Mouse (Mus musculus): ENCODE results near the gene H2-Ob. TPM values are rescaled to one million over a fixed set of nuclear protein-coding genes. Genes with fewer than 3 reads are reported as not detected.

Gene H2-Ob
- polyA plus RNA-seq, 1 experiment, result not detected

DNA sequence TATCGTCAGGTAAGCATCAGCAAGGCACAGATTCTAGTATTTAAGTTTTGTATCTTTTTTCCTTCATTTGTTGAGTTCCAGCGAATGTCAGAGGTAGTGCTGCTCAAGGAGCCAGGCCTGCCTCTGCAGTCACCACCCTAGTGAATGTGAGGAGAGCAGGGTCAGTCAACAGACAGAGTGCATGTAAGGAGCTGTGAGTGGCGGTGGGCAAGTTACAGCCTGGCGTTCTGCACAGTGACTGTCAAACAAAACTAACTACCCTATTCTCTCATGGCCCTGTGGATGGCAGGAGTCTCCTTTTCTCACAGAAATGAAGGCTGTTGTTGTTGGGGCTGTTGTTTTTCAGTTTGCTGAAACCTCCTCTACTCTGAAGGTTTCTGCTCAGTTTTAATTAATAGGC, 46.7 kb downstream of the H2-Ob start:
- Histone ChIP-seq H3K4me1 (ENCODE audit: control insufficient read depth, insufficient read depth, low read length) (no peaks in the 10 kb centered on the region), H3K27ac (ENCODE audit: insufficient read depth, low read depth, low read length) (no peak overlapping the region), H3K4me3 (ENCODE audit: insufficient read depth, low read depth, low read length) (no peak overlapping the region)
- TF ChIP-seq CTCF (IDR thresholded peaks at IDR 0.05; ENCODE audit: insufficient read depth, low read depth, low read length) (no peak), POLR2A (IDR thresholded peaks at IDR 0.05; ENCODE audit: insufficient read depth, low read depth, low read length) (no peak)
- WGBS, result 77% methylated on average over 4 of the region's 4 CpGs

DNA sequence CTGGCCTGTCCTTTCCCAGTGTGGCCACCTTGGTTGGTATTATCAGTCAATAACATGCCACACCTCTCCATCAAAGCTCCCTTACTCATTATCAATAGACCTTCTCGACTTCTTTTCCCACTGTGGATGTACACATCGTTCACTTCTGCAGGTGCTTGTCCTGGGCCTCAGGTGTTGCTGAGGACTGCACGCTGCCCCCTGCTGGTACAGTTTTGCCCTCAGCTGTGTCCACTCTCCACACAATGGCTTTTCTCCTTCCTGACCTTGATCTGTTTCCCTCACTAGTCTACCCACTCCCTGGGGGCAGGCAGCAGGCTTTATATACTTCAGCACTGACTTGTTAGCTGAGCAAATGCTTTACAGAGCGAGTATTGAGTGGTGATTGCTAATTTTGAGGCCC, 47.1 kb downstream of the H2-Ob start:
- WGBS, result 41% methylated on average over 4 of the region's 4 CpGs
- TF ChIP-seq POLR2A (IDR thresholded peaks at IDR 0.05; ENCODE audit: insufficient read depth, low read depth, low read length) (no peak), CTCF (IDR thresholded peaks at IDR 0.05; ENCODE audit: insufficient read depth, low read depth, low read length) (no peak)
- Histone ChIP-seq H3K4me1 (ENCODE audit: control insufficient read depth, insufficient read depth, low read length) (no peaks in the 10 kb centered on the region), H3K27ac (ENCODE audit: insufficient read depth, low read depth, low read length) (no peak overlapping the region), H3K4me3 (ENCODE audit: insufficient read depth, low read depth, low read length) (no peak overlapping the region)

DNA sequence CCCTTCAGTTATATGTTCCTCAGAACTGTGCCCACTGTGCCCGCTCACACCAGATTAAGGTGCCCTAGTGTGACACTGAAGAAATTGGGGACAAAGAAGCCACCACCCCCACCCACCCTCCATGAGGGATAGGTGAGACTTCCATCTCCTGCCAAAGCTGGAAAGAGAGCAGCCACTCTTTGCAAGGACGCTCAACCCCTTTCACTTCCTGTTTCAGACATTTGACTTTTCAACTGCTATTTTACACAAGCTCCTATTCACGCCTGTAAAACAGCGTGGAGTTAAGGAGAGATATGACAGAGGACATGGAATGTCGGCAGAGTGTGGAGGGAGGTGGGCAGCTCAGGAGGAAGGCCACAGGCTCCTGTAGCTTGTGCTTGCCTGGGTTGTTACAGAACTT, 47.8 kb downstream of the H2-Ob start:
- no peak overlapping the region for H3K4me3 ChIP-seq (ENCODE audit: insufficient read depth, low read depth, low read length)
- no peak for TF ChIP-seq POLR2A (IDR thresholded peaks at IDR 0.05; ENCODE audit: insufficient read depth, low read depth, low read length)
- TF ChIP-seq CTCF (IDR thresholded peaks at IDR 0.05; ENCODE audit: insufficient read depth, low read depth, low read length), result no peak
- H3K4me1 ChIP-seq (ENCODE audit: control insufficient read depth, insufficient read depth, low read length), result no peaks in the 10 kb centered on the region
- 89% methylated on average over 5 of the region's 5 CpGs for WGBS
- no peak overlapping the region for H3K27ac ChIP-seq (ENCODE audit: insufficient read depth, low read depth, low read length)

DNA sequence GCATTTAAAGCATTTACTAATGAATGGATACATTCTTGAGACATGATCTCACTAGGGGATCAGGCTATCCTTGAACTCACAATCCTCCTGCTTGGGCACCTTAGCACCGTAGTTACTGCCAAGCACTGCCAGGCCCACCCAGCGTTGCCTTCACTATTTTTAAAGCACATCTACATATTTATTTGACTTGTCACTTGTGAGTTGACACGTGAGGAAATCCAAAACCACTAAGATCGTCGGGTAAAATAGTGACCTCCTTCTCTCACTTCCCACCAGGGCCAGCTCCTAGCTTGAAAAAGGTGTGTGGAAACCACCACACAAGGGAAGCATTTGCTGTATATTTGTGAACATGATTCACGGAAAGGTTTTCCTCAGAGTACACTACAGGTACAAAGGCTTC, 48.3 kb downstream of the H2-Ob start:
- 74% methylated on average over 6 of the region's 6 CpGs for WGBS
- H3K4me3 ChIP-seq (ENCODE audit: insufficient read depth, low read depth, low read length), result no peak overlapping the region
- TF ChIP-seq POLR2A (IDR thresholded peaks at IDR 0.05; ENCODE audit: insufficient read depth, low read depth, low read length) (no peak), CTCF (IDR thresholded peaks at IDR 0.05; ENCODE audit: insufficient read depth, low read depth, low read length) (no peak)
- H3K27ac ChIP-seq (ENCODE audit: insufficient read depth, low read depth, low read length), result no peak overlapping the region
- no peaks in the 10 kb centered on the region for H3K4me1 ChIP-seq (ENCODE audit: control insufficient read depth, insufficient read depth, low read length)

DNA sequence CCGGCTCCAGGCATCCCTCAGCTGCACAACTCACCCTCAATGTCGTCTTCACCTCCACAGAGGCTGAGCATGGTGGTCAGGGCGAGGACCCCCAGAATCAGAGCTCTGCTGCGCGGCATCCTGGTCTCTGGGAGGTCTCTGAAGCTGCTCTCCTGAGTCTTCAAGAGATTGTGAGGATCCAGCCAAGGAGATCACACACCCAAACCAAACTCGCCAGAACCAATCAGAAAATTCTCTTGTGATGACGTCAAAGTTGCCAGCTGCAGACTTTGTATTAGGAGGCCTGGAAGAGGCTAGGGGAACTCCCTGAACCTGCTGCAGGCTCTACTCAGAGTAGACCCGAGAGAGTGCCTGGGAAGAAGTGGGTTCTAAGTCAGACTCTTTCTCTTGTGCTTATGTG, 48.9 kb downstream of the H2-Ob start, which contains the start of gene H2-Aa:
Gene H2-Aa (minus strand): TSS at position 176 of the 400 bp plus-strand sequence.
- TF ChIP-seq POLR2A (IDR thresholded peaks at IDR 0.05; ENCODE audit: insufficient read depth, low read depth, low read length) (no peak), CTCF (IDR thresholded peaks at IDR 0.05; ENCODE audit: insufficient read depth, low read depth, low read length) (no peak)
- WGBS, result 20% methylated on average over 8 of the region's 8 CpGs
- H3K4me1 ChIP-seq (ENCODE audit: control insufficient read depth, insufficient read depth, low read length), result no peaks in the 10 kb centered on the region
- no peak within 1 kb of the TSS for H3K27ac ChIP-seq (ENCODE audit: insufficient read depth, low read depth, low read length)
- H3K4me3 ChIP-seq (ENCODE audit: insufficient read depth, low read depth, low read length), result no peak within 1 kb of the TSS

DNA sequence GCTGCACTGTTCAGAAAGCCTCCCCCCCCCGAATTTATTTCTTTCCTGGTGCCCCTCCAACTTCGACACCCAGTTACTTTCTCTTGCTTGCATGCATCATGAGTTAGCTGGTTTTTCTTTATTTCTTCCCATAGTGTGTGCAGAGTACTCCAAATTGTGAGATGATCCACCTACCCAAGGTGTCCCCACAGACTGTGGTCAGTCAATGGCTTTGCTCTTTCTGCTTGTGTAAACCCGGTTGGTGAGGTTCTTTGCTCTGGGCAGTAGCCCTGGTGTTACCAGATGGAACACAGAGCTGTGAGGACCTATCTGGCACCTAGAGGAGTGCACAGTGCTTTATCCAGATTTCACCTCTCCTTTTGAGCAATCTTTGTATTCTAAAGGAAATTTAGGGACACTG, 49.4 kb downstream of the H2-Ob start:
- H3K27ac ChIP-seq (ENCODE audit: insufficient read depth, low read depth, low read length), result no peak overlapping the region
- no peaks in the 10 kb centered on the region for H3K4me1 ChIP-seq (ENCODE audit: control insufficient read depth, insufficient read depth, low read length)
- TF ChIP-seq CTCF (IDR thresholded peaks at IDR 0.05; ENCODE audit: insufficient read depth, low read depth, low read length), result no peak
- H3K4me3 ChIP-seq (ENCODE audit: insufficient read depth, low read depth, low read length), result no peak overlapping the region
- 62% methylated on average over 3 of the region's 3 CpGs for WGBS

DNA sequence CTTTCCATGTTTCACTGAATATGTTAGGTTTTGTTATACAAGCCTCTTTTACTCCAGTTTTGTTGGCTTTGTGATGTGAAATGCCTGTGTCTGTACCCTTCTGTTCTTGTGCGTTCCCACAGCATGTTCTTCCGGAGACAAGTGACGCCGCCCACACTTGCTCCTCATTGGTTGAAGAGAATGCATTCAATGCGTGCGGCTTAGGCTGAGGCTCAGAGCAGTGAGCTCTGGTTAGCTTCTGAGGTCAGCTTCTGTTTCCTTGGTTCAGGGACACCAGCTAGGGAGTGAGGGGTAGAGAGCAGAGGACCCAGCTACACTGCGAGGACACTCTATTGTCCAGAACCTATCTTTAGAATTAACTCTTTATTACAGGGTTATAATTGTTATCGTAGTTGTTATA, 52.9 kb downstream of the H2-Ob start:
- no peak for TF ChIP-seq CTCF (IDR thresholded peaks at IDR 0.05; ENCODE audit: insufficient read depth, low read depth, low read length)
- TF ChIP-seq POLR2A (IDR thresholded peaks at IDR 0.05; ENCODE audit: insufficient read depth, low read depth, low read length), result no peak
- Histone ChIP-seq H3K4me1 (ENCODE audit: control insufficient read depth, insufficient read depth, low read length) (peaks cover 7% of the 10 kb centered on the region), H3K4me3 (ENCODE audit: insufficient read depth, low read depth, low read length) (no peak overlapping the region), H3K27ac (ENCODE audit: insufficient read depth, low read depth, low read length) (no peak overlapping the region)
- WGBS, result 12% methylated on average over 8 of the region's 8 CpGs

DNA sequence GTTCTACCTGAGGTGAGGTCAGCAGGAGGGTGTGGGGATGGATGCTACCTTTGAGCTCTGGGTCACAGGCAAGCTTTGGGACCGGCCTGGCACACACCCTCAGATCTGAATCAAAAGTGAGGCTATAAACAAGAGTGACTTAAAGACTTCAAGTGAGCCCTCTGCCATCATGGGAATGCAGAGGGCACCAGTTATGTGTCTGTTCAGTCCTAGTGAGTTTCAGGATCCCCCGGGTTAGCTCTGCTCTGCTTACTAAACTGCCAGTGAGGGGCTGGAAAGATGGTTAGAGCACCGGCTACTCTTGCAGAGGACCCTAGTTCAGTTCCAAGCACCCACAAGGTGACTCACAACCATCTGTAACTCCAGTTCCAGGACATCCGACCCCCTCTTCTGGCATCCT, 53.9 kb downstream of the H2-Ob start:
- Histone ChIP-seq H3K4me3 (ENCODE audit: insufficient read depth, low read depth, low read length) (no peak overlapping the region), H3K4me1 (ENCODE audit: control insufficient read depth, insufficient read depth, low read length) (peaks cover 7% of the 10 kb centered on the region), H3K27ac (ENCODE audit: insufficient read depth, low read depth, low read length) (no peak overlapping the region)
- WGBS, result 97% methylated on average over 4 of the region's 4 CpGs
- TF ChIP-seq POLR2A (IDR thresholded peaks at IDR 0.05; ENCODE audit: insufficient read depth, low read depth, low read length) (no peak), CTCF (IDR thresholded peaks at IDR 0.05; ENCODE audit: insufficient read depth, low read depth, low read length) (no peak)

DNA sequence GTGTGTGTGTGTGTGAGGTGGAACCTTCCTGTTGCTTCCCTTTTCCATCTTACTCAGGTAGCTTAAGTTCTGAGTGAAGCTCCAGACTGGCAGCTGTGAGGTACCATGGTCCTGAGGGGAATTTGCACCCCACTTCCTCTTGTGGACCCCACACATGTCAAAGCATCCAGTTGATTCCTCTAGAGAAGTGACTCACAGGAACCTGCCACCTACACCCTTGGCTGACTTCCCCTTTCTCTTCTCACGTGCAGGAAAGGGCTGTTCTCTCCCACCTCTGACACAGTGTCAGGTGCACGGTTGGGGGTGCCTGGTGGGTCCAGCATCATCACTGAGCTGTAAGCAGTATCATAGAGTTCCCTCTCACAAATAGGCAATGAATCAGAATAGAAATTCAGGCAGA, 54.8 kb downstream of the H2-Ob start:
- H3K4me1 ChIP-seq (ENCODE audit: control insufficient read depth, insufficient read depth, low read length), result peaks cover 7% of the 10 kb centered on the region

DNA sequence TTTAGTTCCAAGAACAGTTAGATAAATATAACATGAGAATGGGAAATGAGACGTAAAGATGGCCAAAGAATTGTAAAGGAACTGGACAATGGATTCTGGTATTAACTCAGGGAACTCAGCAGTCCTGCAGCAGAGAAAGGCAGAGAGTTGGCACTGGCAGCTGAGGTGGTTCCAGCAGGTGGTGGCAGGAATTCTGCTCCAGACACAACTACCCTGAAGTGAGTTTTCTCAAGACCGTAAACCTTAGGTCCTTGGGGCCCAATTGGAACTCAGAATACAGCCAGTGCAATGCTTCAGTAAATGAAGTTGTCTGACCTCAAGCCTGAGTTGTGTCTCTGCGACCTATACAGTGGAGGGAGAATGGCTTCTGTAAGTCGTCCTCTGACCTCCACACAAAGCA, 55.5 kb downstream of the H2-Ob start:
- Histone ChIP-seq H3K4me3 (ENCODE audit: insufficient read depth, low read depth, low read length) (no peak overlapping the region), H3K4me1 (ENCODE audit: control insufficient read depth, insufficient read depth, low read length) (peaks cover 7% of the 10 kb centered on the region), H3K27ac (ENCODE audit: insufficient read depth, low read depth, low read length) (no peak overlapping the region)
- WGBS, result 75% methylated on average over 4 of the region's 4 CpGs
- TF ChIP-seq CTCF (IDR thresholded peaks at IDR 0.05; ENCODE audit: insufficient read depth, low read depth, low read length) (no peak), POLR2A (IDR thresholded peaks at IDR 0.05; ENCODE audit: insufficient read depth, low read depth, low read length) (no peak)

More for the DNA sequence above, 54.8 kb downstream of the H2-Ob start:
- TF ChIP-seq CTCF (IDR thresholded peaks at IDR 0.05; ENCODE audit: insufficient read depth, low read depth, low read length), result no peak
- no peak for TF ChIP-seq POLR2A (IDR thresholded peaks at IDR 0.05; ENCODE audit: insufficient read depth, low read depth, low read length)
- no peak overlapping the region for H3K27ac ChIP-seq (ENCODE audit: insufficient read depth, low read depth, low read length)
- 43% methylated on average over 2 of the region's 2 CpGs for WGBS
- H3K4me3 ChIP-seq (ENCODE audit: insufficient read depth, low read depth, low read length), result no peak overlapping the region

All from olfactory bulb, adult 2 months (tissue).